Mouse (Mus musculus): ENCODE data around the gene Bphl. TPM values are rescaled to one million over a fixed set of nuclear protein-coding genes. Genes with fewer than 3 reads are reported as not detected.

Gene Bphl
- polyA plus RNA-seq, 1 experiment from 2014 or later: 41.9 TPM

DNA sequence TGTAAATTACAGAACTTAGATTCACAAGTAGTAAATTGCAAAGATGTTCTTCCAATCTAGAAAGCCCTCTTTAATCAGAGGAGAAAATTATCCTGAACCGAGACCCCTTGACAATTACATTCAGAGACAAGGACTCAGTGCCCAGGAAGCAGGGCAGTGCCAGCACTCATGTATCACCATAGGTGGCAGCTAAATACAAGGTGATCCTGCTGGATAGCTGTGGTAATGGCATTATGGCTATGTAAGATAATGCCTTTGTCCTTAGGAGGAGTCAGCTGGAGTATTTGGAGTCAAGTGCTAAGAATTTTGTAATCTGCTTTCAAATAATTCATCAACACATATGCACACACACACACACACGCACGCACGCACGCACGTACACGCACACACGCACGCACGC, 63.9 kb downstream of the Bphl start:
- WGBS: 96% methylated on average over 10 of the region's 10 CpGs
- ATAC-seq (ENCODE audit: insufficient number of reproducible peaks, low FRiP score, low TSS enrichment, low read depth): no peak
- Histone ChIP-seq H3K4me1 (ENCODE audit: control insufficient read depth, insufficient read depth, low read length) (no peaks in the 10 kb centered on the region), H3K9ac (ENCODE audit: low read length) (no peak overlapping the region), H3K4me3 (ENCODE audit: low read depth, low read length) (no peak overlapping the region), H3K36me3 (ENCODE audit: control insufficient read depth, insufficient read depth, low read length) (no peaks in the 10 kb centered on the region), H3K27me3 (ENCODE audit: control insufficient read depth, insufficient read depth, low read length) (no peaks in the 10 kb centered on the region), H3K27ac (replicated peaks; ENCODE audit: low read depth, low read length) (no peak overlapping the region), H3K9me3 (ENCODE audit: control insufficient read depth, low read length) (no peaks in the 10 kb centered on the region), H3K4me2 (ENCODE audit: low read depth, severe bottlenecking) (no peak overlapping the region)
- DNase-seq (ENCODE audit: low spot score): no peak

DNA sequence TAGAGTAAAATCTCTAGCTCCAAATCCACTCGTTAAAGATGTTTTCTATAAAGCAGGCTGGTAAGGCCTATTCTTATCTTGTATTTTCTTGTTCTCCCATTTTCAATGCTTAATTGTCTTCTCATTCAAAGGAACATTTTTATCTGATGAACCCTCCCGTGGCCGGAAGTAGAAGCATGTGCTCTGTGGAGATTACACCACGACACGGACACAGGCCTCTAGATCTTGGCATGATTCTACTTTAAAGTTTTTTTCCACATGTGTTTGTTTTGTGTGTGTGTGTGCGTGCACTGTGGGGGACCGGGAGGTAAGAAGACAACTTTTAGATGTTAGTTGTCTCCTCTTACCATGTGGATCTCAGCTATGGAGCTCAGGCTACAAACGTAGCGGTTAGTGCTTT, 64.5 kb downstream of the Bphl start:
- no peak overlapping the region for H3K9ac ChIP-seq (ENCODE audit: low read length)
- ATAC-seq (ENCODE audit: insufficient number of reproducible peaks, low FRiP score, low TSS enrichment, low read depth) (no peak), DNase-seq (ENCODE audit: low spot score) (no peak)
- H3K4me2 ChIP-seq (ENCODE audit: low read depth, severe bottlenecking): no peak overlapping the region
- H3K36me3 ChIP-seq (ENCODE audit: control insufficient read depth, insufficient read depth, low read length): no peaks in the 10 kb centered on the region
- H3K4me3 ChIP-seq (ENCODE audit: low read depth, low read length): no peak overlapping the region
- no peaks in the 10 kb centered on the region for H3K9me3 ChIP-seq (ENCODE audit: control insufficient read depth, low read length)
- no peaks in the 10 kb centered on the region for H3K4me1 ChIP-seq (ENCODE audit: control insufficient read depth, insufficient read depth, low read length)
- H3K27ac ChIP-seq (replicated peaks; ENCODE audit: low read depth, low read length): no peak overlapping the region
- WGBS: 87% methylated on average over 9 of the region's 9 CpGs
- H3K27me3 ChIP-seq (ENCODE audit: control insufficient read depth, insufficient read depth, low read length): no peaks in the 10 kb centered on the region

DNA sequence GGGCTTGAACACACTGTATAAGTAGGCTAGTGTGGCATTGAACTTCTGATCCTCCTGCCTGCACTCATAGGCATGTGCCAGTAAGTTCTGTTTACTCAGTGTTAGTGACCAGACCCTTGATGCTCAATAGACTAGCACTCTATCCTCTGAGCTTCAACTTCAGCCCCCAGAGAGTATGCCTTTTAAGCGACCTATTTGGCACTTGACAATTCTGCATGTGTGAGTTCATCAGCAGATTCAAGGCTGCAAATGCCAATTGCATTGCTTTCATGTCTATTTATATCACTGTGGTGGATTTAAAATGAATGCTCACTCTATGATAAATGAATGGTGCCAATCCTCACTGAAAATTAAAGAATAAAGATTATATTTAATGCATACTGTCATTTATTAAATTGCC, 68.0 kb downstream of the Bphl start:
- 80% methylated on average over 1 of the region's 1 CpGs for WGBS
- no peak overlapping the region for H3K4me2 ChIP-seq (ENCODE audit: low read depth, severe bottlenecking)
- no peaks in the 10 kb centered on the region for H3K27me3 ChIP-seq (ENCODE audit: control insufficient read depth, insufficient read depth, low read length)

DNA sequence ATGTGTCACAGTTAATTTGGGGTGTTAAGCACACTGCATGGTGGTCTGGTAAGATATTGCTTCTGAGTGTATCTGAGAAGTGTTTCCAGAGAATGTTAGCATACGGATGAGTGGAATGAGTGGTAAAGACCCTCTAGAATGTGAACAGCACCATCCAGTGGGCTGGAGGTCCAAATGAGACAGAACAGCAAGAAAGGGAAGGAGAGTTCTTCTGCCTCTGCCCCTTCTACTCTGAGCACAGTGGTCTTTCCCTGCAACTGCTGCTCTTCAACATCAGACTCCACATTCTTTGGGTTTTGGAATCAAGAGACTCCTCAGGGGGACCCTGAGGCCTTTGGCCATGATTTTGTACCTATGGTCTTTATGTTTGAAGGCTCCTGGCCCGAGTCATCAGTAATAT, 68.9 kb downstream of the Bphl start:
- no peak overlapping the region for H3K9ac ChIP-seq (ENCODE audit: low read length)
- 79% methylated on average over 2 of the region's 2 CpGs for WGBS
- DNase-seq (ENCODE audit: low spot score): no peak
- H3K4me1 ChIP-seq (ENCODE audit: control insufficient read depth, insufficient read depth, low read length): no peaks in the 10 kb centered on the region
- H3K9me3 ChIP-seq (ENCODE audit: control insufficient read depth, low read length): no peaks in the 10 kb centered on the region
- H3K27ac ChIP-seq (replicated peaks; ENCODE audit: low read depth, low read length): no peak overlapping the region
- no peak overlapping the region for H3K4me2 ChIP-seq (ENCODE audit: low read depth, severe bottlenecking)
- H3K36me3 ChIP-seq (ENCODE audit: control insufficient read depth, insufficient read depth, low read length): no peaks in the 10 kb centered on the region
- ATAC-seq (ENCODE audit: insufficient number of reproducible peaks, low FRiP score, low TSS enrichment, low read depth): no peak
- H3K27me3 ChIP-seq (ENCODE audit: control insufficient read depth, insufficient read depth, low read length): no peaks in the 10 kb centered on the region
- H3K4me3 ChIP-seq (ENCODE audit: low read depth, low read length): no peak overlapping the region

More for the DNA sequence above, 68.0 kb downstream of the Bphl start:
- DNase-seq (ENCODE audit: low spot score): no peak
- H3K27ac ChIP-seq (replicated peaks; ENCODE audit: low read depth, low read length): no peak overlapping the region
- H3K4me3 ChIP-seq (ENCODE audit: low read depth, low read length): no peak overlapping the region
- no peaks in the 10 kb centered on the region for H3K36me3 ChIP-seq (ENCODE audit: control insufficient read depth, insufficient read depth, low read length)
- H3K9ac ChIP-seq (ENCODE audit: low read length): no peak overlapping the region
- H3K9me3 ChIP-seq (ENCODE audit: control insufficient read depth, low read length): no peaks in the 10 kb centered on the region
- H3K4me1 ChIP-seq (ENCODE audit: control insufficient read depth, insufficient read depth, low read length): no peaks in the 10 kb centered on the region
- ATAC-seq (ENCODE audit: insufficient number of reproducible peaks, low FRiP score, low TSS enrichment, low read depth): no peak

DNA sequence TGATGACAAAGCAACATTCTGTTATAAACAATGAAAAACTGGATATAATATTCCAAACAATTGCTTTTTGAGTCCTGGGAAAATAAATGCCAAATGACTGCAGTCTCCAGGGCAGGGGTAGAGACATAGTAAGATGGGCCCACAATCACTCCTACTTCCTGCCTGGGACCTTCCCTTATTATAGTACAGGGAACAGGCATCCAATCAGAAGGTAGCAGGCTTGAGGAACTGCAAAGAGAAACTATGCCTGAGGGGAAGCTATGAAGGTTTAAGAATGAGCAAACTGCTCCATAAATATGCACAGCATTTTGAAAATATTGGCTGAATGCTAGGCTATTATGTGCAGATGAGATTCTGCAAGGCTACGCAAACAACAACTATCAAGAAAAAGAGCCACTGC, 69.6 kb downstream of the Bphl start:
- H3K27ac ChIP-seq (replicated peaks; ENCODE audit: low read depth, low read length): no peak overlapping the region
- no peak overlapping the region for H3K4me3 ChIP-seq (ENCODE audit: low read depth, low read length)
- H3K9ac ChIP-seq (ENCODE audit: low read length): no peak overlapping the region
- DNase-seq (ENCODE audit: low spot score) (no peak), ATAC-seq (ENCODE audit: insufficient number of reproducible peaks, low FRiP score, low TSS enrichment, low read depth) (no peak)
- WGBS: 100% methylated on average over 1 of the region's 1 CpGs
- H3K4me2 ChIP-seq (ENCODE audit: low read depth, severe bottlenecking): no peak overlapping the region
- no peaks in the 10 kb centered on the region for H3K9me3 ChIP-seq (ENCODE audit: control insufficient read depth, low read length)
- H3K36me3 ChIP-seq (ENCODE audit: control insufficient read depth, insufficient read depth, low read length): no peaks in the 10 kb centered on the region
- no peaks in the 10 kb centered on the region for H3K4me1 ChIP-seq (ENCODE audit: control insufficient read depth, insufficient read depth, low read length)
- no peaks in the 10 kb centered on the region for H3K27me3 ChIP-seq (ENCODE audit: control insufficient read depth, insufficient read depth, low read length)

DNA sequence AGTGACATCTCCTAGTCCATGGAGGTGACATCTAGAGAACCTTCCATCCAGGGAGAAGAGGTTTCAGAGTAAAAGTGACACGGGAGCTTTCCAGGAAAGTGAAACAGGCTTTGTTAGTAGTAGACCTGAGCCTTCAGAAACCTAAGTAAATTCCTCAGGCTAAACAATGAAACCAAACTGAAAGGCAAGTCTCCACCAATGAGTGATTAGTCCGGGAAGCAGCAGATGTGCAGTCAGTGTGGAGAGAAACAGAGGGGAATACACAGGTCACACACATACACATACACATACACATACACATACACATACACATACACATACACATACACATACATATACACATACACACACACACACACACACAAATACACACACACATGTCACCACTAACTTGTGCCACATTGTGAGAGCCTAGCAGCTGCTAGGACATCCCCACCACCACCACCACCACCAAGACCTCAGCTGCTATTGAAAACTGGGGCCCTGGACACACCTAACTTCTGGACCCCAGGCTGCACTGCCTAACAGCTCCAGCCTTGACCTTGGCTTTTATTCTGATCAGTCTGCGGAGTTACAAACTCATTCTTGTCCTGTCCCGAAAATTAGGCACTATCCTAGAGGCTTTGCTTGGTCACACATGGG, 71.8 kb downstream of the Bphl start:
- ATAC-seq (ENCODE audit: insufficient number of reproducible peaks, low FRiP score, low TSS enrichment, low read depth): no peak

DNA sequence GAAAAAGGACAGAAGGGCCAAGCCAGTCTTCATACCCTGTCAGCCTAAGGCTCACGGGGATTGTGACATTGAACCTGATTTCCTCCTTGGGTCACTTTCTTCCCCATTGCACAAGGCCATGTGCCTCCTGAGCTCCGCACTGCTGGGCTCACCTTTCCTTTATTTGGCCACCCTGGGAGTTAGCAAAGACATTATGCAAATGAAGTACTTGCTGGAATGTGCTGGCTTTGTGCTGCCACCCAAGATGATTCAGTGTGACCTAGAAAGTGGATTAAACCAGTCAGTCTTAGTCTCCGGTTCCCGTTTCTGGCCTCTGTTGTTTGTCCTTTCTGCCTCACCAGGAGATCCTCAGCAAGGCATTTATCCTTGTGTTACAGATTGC, 72.3 kb downstream of the Bphl start:
- no peak for DNase-seq (ENCODE audit: low spot score)
- Histone ChIP-seq H3K27ac (replicated peaks; ENCODE audit: low read depth, low read length) (no peak overlapping the region), H3K4me3 (ENCODE audit: low read depth, low read length) (no peak overlapping the region), H3K9me3 (ENCODE audit: control insufficient read depth, low read length) (no peaks in the 10 kb centered on the region), H3K4me2 (ENCODE audit: low read depth, severe bottlenecking) (no peak overlapping the region), H3K27me3 (ENCODE audit: control insufficient read depth, insufficient read depth, low read length) (no peaks in the 10 kb centered on the region), H3K9ac (ENCODE audit: low read length) (no peak overlapping the region), H3K4me1 (ENCODE audit: control insufficient read depth, insufficient read depth, low read length) (no peaks in the 10 kb centered on the region), H3K36me3 (ENCODE audit: control insufficient read depth, insufficient read depth, low read length) (no peaks in the 10 kb centered on the region)
- WGBS: 61% methylated on average over 4 of the region's 4 CpGs
- ATAC-seq (ENCODE audit: insufficient number of reproducible peaks, low FRiP score, low TSS enrichment, low read depth): no peak

More for the DNA sequence above, 71.8 kb downstream of the Bphl start:
- Histone ChIP-seq H3K27me3 (ENCODE audit: control insufficient read depth, insufficient read depth, low read length) (no peaks in the 10 kb centered on the region), H3K4me1 (ENCODE audit: control insufficient read depth, insufficient read depth, low read length) (no peaks in the 10 kb centered on the region), H3K27ac (replicated peaks; ENCODE audit: low read depth, low read length) (no peak overlapping the region), H3K4me3 (ENCODE audit: low read depth, low read length) (no peak overlapping the region), H3K36me3 (ENCODE audit: control insufficient read depth, insufficient read depth, low read length) (no peaks in the 10 kb centered on the region), H3K4me2 (ENCODE audit: low read depth, severe bottlenecking) (no peak overlapping the region), H3K9me3 (ENCODE audit: control insufficient read depth, low read length) (no peaks in the 10 kb centered on the region), H3K9ac (ENCODE audit: low read length) (no peak overlapping the region)
- no peak for DNase-seq (ENCODE audit: low spot score)
- WGBS: 86% methylated on average over 4 of the region's 4 CpGs

DNA sequence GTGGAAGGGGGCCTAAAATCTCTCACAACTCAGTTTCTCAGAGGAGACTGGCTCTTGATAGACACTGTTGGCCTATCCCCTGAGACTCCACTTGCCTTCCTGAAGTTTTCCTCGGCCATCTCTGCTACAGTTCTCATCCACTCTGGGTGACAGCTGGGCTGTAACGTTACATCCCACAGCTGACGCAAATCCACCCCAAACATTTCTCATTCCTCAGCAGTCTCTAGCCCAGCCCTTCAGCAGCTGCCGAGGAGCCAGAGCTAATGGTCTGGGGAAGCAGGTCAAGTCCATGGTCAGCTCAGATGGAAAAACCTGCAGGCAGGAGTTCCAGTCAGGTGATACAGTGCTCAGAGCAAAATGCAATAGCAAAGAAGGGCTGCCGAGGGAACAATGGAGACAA, 73.6 kb downstream of the Bphl start:
- no peaks in the 10 kb centered on the region for H3K36me3 ChIP-seq (ENCODE audit: control insufficient read depth, insufficient read depth, low read length)
- no peak overlapping the region for H3K4me3 ChIP-seq (ENCODE audit: low read depth, low read length)
- H3K9me3 ChIP-seq (ENCODE audit: control insufficient read depth, low read length): no peaks in the 10 kb centered on the region
- ATAC-seq (ENCODE audit: insufficient number of reproducible peaks, low FRiP score, low TSS enrichment, low read depth): no peak
- H3K4me2 ChIP-seq (ENCODE audit: low read depth, severe bottlenecking): no peak overlapping the region
- no peaks in the 10 kb centered on the region for H3K27me3 ChIP-seq (ENCODE audit: control insufficient read depth, insufficient read depth, low read length)
- no peak for DNase-seq (ENCODE audit: low spot score)
- H3K27ac ChIP-seq (replicated peaks; ENCODE audit: low read depth, low read length): no peak overlapping the region
- WGBS: 77% methylated on average over 5 of the region's 5 CpGs
- no peak overlapping the region for H3K9ac ChIP-seq (ENCODE audit: low read length)
- H3K4me1 ChIP-seq (ENCODE audit: control insufficient read depth, insufficient read depth, low read length): no peaks in the 10 kb centered on the region

DNA sequence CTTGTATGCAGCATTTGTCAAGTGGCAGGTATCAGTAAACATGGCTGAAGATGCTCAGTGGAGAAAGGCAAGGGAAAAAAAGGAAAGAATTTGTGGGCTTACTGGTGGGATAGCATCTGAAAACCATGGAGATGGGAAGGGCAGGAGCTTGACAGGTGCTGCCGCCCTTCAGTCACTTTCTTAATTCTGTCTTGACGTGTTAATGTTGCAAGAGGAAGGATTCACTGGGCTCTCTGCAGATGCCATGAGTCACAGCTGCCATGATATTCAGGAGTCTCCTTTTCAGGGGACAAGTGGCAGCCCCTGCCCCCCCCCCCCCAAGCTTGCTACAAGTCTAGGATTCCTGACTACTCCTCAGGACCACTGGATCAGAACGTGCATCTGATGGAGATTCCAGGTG, 74.5 kb downstream of the Bphl start:
- no peaks in the 10 kb centered on the region for H3K27me3 ChIP-seq (ENCODE audit: control insufficient read depth, insufficient read depth, low read length)
- no peaks in the 10 kb centered on the region for H3K4me1 ChIP-seq (ENCODE audit: control insufficient read depth, insufficient read depth, low read length)
- H3K9ac ChIP-seq (ENCODE audit: low read length): no peak overlapping the region
- 89% methylated on average over 3 of the region's 3 CpGs for WGBS
- no peak overlapping the region for H3K4me2 ChIP-seq (ENCODE audit: low read depth, severe bottlenecking)
- DNase-seq (ENCODE audit: low spot score): no peak
- H3K4me3 ChIP-seq (ENCODE audit: low read depth, low read length): no peak overlapping the region
- no peak overlapping the region for H3K27ac ChIP-seq (replicated peaks; ENCODE audit: low read depth, low read length)
- no peak for ATAC-seq (ENCODE audit: insufficient number of reproducible peaks, low FRiP score, low TSS enrichment, low read depth)
- H3K9me3 ChIP-seq (ENCODE audit: control insufficient read depth, low read length): no peaks in the 10 kb centered on the region
- no peaks in the 10 kb centered on the region for H3K36me3 ChIP-seq (ENCODE audit: control insufficient read depth, insufficient read depth, low read length)

All from limb, embryonic 11.5 days (tissue).